Mouse (Mus musculus): ENCODE results near the gene Bsn. TPM values are rescaled to one million over a fixed set of nuclear protein-coding genes. Genes with fewer than 3 reads are reported as not detected.

Gene Bsn
- under 1 TPM; 0.02 to 0.07 (median 0.04) TPM for total RNA-seq (2022)

DNA sequence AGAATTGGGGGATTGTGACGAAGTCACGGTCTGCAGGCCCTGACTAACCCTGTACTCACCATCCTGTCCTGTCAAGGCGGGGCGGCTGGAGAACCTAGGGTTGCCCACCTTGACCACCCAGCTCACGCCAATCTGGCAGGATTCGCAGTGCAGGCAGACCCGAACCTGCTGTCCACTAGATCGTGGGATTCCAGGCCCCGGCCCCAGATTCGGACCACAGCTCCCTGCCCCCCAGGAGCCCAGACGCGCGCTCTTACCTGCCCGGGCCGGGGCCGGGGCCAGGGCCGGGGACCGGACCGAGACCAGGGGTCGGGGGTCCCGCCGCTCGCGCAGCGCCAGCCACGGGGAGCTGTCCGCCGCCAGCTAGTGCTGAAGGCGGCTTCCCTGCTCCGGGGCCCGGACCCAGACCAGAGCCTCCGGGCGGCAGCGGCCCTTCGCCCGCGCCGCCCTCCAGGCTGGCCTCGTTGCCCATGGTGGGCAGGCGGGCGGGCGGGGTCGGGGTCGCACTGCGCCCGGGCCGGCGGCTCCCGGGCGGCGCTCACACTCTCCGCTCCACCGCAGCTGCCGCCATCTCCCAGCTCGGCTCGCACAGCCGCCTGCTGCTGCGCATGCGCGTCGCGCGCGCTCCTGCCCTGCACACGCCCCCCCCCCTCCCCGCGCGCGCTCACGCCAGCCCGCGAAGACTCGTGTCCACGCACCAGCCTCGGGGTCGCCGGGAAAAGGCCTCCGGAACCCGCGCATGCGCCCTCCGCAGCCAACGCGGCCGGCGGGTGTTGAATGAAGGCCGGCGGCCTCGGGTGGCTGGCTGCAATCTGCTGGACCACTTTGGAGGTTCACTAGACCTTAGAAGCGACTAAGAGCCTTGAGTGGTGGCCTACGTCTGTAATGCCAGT is at the start of gene Bsn:
Bsn (minus strand) TSS at position 598 of the 893 bp plus-strand sequence.
- DNase-seq (ENCODE audit: low spot score in 2 of 2), result peak in 1 of 2 experiments; percentile 12

DNA sequence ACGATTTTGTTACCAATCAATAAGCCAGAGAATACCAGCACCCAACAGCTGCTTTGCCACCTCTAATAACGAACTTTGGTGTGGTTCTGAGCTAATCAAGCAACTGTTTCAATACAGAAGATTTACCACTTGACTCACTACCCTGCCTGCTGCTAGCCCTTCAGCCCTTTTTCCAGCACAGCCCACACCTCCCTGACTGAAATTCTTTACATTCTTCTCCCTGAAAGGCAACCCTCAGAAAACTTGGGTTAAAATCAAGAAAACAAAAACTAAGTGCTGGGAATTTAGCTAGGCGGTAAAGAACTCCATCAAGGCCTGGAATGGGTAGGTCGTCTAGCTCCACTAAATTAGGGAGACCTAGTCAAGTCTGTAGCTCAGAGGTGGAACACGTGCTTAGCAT is 49.8 kb upstream of the Bsn start:
- DNase-seq (ENCODE audit: low spot score in 2 of 2), result no peak

DNA sequence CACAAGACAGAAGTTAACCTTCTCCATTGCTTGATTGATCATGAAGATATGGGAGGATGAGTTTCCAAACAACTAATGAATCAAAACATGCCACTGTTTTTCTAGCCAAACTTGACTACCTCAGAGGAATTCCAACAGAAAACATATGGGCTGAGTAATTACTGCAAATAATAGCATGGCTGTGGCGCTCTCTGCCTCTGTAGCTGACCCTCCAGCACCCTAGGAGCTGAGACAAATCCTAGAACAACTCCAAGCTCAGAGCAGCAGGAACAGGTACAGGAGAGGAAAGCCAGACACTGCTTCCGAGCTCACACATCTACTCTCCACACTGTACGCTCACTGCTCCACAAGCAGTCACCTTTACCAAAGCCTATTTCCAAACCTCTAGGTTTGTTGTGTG is 48.6 kb upstream of the Bsn start:
- no peak for DNase-seq (ENCODE audit: low spot score in 2 of 2)

DNA sequence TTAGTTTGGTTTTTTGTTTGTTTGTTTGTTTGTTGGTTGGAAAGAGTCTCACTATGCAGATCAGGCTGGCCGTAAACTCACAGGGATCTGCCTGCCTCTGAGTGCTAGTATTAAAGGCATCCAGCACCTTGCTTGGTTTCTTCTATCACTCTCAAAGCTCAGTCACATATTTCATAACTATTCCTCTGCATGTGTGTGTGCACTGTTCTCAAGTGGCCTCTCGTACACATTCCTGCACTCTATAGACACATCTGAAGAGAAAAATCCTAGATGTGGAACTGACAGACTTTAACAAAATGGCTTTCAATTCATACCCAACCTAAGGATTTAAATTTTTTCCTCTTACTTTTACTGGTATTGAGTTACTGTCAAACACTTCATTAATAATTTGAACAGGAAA is 48.2 kb upstream of the Bsn start:
- no peak for DNase-seq (ENCODE audit: low spot score in 2 of 2)

DNA sequence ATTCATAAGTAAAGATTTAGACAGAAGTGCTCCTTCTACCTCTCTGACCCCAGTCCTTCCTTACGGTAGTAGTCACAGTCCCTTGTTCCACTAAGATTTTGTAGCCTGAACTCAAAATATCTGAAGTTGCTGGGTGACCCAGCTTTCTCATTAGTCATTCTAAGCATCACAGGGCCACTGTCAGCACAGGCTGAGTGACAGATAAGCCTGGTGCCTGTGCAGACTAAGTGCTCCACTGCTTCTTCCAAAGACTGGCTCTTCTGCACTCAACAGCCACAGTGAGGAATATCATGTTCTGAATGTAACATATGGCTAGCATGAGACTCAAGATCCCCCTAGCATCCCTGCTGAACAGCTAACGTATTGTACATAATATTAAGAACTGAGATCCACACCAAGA is 44.5 kb upstream of the Bsn start:
- no peak for DNase-seq (ENCODE audit: low spot score in 2 of 2)

DNA sequence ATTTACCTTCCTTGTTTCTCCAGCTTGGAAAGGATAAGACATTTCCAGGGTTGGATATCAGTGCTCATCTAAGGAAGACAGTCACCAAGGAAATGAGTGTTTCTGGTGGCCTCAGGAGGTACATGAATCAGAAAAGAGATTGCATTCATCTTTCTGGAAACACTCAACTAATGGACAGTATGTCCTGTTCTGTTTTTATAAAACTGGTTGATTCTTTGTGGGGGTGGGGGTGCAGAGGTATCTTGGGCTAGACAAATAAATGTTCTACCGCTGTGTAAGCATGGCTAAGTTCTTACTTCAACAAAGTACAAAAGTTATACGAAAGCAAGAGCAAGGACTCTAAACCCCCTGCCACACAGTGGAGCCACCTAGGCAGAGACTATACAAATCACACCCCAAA is 42.7 kb upstream of the Bsn start:
- no peak for DNase-seq (ENCODE audit: low spot score in 2 of 2)

DNA sequence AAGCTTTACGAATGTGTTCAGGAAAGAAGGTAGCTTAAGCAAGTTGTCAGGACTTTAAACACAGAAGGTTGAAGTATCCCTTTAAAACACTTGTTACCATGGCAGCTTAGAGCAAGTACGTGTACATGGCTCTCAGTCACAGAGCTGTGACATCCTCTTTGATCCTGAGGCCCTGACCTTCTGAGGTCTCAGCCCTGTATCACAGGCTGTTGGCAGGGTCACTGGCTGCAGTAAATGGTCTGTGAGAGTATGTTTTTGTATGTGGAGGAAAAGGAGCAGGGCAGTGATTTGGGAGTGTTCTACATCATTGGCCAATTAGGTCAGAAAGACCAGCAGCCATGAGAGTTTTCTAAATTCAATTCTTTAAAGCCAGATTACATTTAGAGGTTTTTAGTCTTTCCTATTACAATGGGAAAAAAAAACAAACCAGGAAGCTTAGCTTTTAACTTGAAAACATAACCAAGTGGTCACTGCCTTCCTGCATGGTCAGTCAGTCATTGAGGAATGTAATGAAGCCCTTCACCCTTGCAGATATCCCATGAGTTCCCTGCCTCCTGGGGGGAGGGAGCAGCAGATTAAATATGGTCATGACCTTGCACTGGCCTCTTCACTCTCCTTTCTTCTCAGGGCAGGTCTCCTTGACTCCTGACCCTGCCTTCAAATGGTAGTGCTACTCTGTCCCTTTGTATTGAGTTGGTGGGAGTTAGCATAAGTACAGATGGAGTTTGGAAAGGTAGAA is 37.9 kb upstream of the Bsn start:
- no peak for DNase-seq (ENCODE audit: low spot score in 2 of 2)

DNA sequence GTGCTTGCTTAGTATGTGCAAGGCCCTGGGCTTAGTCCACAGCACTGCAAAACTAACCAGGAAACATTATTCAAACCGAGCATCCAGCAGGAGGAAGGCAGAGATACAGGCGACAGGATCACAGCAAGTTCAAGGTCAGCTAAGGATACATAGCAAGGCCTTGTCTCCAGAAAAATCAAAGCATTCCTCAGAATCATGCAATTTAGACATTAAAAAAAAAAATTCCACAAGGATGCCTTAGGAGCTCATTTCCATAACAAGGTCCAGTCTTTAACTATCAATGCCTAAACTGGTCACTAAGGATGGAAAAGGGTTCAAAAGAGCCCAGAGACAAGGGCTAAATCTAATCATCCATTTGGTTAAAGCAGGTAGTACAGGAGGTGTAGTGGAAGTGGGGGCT is 35.0 kb upstream of the Bsn start:
- DNase-seq (ENCODE audit: low spot score in 2 of 2), result no peak

DNA sequence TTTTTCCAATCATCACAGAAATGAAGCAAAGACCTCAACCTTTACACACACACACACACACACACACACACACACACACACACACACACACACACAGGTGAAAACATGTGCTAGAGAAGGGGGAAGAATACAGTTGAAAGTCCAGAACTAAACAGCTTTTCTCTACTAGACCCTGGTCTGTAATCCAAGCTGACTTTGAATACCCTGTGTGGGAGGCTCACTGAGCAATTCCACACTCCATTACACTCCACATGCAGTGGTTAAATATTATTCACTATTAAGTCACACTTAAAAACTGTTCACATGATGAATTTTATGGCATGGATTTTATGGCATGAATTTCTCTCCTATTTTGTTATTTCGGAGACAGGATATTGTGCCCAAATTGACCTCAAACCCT is 33.4 kb upstream of the Bsn start:
- no peak for DNase-seq (ENCODE audit: low spot score in 2 of 2)

DNA sequence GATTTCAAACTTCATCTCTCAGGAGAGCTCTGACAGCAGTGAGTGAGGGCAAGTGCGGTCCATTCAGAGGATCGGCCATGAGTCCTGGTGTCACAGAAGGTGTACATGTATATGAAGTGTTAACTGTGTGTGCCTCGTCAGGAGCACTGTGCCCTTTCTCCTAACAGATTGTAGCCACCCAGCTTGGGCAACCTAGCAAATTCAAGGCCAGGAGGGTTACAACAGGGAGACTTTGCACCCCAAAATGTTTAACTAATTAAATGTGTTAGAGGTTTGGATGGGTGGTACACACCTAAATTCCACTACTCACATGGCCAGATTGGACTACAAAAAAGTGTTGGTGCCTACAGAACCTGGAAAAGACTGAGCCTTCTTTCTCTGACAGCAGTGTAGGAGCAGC is 31.4 kb upstream of the Bsn start:
- no peak for DNase-seq (ENCODE audit: low spot score in 2 of 2)

DNA sequence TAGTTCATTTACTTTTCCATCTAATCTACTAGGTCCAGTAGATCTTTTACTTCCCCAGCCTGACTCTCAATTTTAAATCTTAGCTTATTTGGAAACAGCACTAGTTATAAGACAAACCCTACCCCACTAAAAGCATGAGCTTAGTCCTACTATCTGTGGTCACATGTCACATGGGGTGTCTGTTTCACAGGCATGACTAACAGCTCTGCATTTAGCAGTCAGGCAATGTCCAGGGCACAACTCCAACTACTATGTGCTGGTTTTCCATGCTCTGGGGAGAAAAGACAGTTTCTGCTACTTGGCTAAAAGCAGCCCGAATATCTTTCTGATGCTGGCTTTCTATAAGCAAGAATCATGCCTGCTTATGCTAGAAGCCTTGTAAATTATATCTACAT is 30.2 kb upstream of the Bsn start:
- DNase-seq (ENCODE audit: low spot score in 2 of 2), result peak; percentile 43 to 48

DNA sequence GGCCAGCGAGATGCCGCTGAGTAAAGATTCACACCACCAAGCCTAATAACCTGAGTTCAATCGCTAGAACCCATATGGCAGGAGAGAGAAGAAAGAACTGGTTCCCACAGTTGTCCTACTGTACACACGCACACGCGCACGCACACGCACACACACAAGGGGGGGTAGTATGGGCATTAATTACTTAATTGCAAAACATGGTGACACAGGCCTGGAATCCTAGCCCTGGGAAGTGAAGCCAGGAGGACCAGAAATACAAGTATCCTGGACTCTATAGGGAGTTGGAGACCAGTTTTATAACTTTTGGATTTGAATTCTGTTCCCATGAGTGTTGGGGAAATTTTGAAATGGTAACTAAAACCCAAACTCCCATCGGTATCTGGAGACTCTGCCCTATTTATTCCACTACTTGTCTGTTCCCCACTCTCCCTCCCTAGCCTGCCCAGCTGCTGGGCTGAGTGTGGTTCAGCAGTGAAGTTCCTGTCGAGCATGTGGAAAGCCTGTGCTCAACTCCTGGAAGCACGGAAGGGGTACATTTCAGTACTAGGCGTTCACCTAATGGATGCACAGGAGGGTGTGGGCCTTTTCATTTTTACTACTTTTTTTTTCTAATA is 29.7 kb upstream of the Bsn start:
- no peak for DNase-seq (ENCODE audit: low spot score in 2 of 2)

DNA sequence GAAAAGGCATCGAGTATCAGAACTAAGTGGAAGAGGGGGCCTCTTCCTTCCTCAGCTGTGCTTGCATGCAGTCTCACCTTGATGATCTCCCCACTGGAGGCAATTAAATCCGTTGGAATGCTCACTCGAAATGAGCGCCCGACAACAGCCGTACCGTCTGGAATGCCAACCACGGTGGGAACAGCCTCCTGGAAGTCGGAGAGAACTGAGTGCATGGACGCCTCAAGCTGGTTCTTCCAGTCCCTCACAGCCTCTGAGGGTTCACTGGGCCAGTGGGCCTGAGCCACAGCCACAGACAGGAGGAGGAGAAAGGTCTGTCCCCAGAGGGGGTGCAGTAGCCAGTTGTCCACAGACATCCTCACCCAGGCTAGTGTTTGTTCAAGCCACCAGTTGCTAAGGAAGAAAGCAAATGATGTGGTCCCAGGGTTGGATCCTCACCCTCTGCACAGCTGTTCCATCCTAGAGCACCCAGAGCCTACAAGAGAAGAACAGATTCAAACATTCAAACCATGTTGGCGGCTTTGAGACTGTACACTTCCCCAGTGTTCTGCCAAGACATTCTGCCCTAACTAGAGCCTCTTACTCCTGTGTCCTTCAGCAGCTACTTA is 27.9 kb upstream of the Bsn start:
- DNase-seq (ENCODE audit: low spot score in 2 of 2), result no peak

DNA sequence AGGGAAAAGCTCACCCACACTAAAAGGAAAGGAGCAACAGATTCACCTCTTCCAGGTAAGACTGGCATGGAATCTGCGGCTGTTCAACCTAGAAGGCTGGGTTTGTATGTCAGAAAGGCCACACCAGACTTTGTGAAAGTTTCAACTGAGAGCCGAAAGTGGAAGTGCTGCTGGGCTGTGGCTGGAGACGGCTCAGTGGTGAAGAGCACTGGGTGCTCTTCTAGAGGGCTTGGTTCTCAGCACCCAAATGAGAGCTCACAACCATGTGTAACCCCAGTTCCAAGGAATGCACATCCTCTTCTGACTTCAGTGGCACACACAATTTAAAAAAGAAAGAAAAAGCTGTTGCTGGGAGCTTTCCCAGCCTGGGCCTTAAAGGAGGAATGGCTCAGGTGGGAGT is 27.2 kb upstream of the Bsn start:
- DNase-seq (ENCODE audit: low spot score in 2 of 2), result no peak

DNA sequence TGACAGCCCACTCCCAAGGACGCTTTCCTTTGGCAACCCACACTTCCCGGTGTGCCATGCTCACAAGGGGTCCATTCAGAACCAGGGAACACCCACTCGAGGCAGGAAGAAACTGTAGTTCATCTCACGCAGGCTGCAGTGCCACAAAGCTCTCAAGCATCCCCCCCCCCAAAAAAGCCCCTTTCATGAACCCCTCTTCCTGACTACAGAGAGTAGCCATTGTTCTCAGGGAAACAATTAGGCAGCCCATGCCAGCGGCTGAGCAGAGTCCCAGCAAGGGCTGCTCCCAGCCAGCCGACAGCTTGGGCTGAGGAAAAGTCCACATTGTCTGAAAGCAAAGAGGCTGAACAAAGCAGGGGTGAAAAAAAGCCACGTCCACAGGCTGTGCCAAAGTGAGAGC is 22.9 kb upstream of the Bsn start:
- DNase-seq (ENCODE audit: low spot score in 2 of 2), result no peak

DNA sequence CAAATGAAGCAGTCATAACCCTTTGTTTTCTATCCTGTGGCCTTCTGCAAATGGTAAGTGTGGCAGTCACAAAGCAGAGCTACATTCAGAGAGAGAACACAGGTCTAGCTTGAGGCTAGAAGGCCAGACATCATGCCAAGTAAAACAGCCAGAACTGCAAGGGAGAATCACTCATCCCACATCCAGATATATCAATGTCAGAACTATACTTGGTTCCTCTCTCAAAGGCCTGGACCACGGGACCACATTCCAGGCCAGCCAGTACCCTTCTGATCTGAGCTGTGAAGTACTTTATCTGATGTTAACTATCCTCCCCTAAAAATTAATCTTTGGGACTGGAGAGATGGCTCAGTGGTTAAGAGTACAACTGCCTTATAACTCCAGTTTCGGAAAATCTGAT is 22.2 kb upstream of the Bsn start:
- DNase-seq (ENCODE audit: low spot score in 2 of 2), result peak in 1 of 2 experiments; percentile 33

DNA sequence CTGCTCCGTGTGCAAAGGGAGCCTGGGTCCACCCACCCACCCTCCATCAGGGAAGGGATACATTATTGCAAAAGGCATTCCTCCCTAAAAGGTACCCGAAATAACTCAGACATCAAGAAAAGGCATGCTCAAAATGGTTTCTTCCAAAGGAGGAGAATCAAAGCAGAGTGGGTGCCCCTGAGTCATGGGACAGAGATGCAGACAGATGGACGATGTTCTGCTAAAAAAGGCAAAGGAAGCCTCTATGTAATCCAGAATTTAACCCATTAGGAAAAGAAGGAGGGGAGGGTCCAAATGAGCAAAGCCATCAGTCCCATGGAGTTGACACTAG is 15.4 kb upstream of the Bsn start:
- DNase-seq (ENCODE audit: low spot score in 2 of 2), result no peak

DNA sequence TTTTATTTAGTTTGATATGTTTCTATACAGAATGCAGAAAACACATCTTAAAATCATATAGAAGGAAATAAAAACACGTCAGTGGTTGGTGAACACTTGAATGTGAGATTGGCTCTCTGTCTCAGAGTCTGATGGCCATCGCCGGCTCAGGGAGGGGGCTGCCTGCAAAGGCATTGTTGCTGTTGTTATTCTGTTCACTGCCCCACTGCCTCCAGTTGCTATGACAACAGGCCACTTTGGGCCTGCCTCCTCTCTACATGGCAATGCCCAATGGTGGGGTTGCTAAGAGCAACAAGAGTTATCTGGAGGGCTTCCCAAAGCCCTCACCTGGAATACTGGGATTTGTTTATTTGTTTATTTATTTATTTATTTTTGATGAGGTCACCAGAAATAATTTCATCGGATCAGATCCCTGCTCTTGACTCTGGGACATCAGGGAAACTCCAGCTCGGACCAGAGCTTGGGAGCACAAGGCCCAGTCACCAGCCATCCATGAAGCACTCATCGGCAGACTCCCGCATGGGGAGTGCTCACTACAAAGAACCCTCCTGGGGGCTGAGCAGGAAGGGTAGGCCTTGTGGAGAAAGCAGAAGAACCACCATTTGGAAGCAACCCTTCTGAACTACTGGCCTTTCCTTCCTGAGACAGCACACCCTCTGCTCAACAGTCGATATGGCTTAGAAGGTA is 14.8 kb upstream of the Bsn start:
- no peak for DNase-seq (ENCODE audit: low spot score in 2 of 2)

DNA sequence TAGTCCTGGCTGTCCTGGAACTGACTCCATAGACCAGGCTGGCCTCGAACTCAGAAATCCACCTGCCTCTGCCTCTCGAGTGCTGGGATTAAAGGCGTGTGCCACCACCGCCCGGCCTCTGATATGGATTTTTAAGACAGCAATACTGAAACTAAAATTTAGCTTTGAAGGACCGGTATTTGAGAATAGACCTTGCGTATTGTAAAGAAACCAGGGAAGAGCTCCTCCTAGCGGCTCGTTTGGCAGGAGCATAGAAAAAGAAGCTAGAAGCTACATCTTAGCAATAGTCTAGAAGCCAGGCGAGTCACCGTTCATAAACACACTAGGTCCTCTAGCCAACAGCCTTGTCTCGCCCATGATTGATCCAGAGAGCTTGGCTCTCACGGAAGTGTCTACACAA is 12.8 kb upstream of the Bsn start:
- DNase-seq (ENCODE audit: low spot score in 2 of 2), result peak; percentile 38 to 41

DNA sequence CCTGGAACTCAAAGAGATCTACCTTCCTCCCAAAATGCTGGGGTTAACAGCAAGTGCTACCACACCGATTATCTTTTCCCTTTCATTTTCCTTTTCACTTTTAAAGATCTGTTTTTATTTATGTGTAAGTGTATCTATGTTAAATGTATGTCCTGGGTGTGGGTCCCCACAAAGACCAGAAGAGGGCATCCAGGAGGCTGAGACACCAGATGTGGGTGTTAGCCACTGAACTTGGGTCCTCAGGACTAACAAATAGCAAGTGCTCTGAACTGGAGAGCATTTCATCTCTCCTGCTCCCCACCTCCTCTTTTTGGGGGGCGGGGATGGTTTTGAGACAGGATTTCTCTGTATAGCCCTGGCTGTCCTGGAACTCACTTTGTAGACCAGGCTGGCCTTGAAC is 12.0 kb upstream of the Bsn start:
- DNase-seq (ENCODE audit: low spot score in 2 of 2), result no peak

DNA sequence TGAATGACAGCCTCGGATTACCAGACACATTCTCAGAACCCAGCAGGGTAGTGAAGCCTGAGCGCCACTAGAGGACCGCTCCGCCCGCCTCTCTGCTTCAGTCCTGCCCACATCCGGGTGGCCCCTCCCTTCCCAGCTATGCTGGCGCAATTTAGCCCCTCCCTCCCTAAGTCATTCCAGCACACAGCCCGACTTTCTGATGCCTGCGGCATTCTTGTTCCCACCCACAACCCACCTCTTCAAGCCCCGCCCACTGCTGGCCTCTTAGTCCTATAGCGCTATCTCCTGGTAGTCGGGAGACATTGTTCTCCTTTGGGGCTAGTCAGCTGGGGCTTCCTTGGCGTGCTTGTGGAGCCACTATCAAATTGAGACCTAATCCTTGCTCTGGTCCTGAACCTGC is 11.0 kb upstream of the Bsn start:
- peak; percentile 89 to 93 for DNase-seq (ENCODE audit: low spot score in 2 of 2)

DNA sequence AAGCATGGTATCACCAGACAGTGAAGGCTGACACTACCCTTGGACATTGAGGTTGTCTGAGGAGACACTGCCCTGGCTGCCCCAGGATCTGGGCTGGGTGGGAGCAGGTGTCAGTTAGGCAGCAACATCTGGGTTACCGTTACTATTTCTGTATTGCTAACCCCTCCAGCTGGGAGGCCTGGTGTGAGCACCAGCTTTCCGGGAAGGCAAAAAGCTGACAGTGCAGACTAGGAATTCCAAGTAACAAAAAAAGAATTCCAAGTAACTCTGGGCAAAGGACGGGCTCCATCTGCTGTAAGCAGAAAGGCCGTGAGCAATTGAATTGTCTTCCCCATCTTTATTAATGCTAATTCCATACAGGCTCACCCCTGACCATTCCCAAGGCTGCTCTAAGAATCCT is 8.4 kb upstream of the Bsn start:
- DNase-seq (ENCODE audit: low spot score in 2 of 2), result peak in 1 of 2 experiments; percentile 31

Measured in gastrocnemius, adult 8-10 months (tissue).